Mouse (Mus musculus): ENCODE results near the gene Dync1i1.

The Dync1i1 gene

GRCm38 (mm10) chr6:5770283-5770682, 44.8 kb downstream of the Dync1i1 start:
- in situ Hi-C loops (cut with MseI, MboI): no loop called here

- in situ Hi-C loops (cut with MseI, MboI): no loop called here
These were observed 50.0 kb downstream of the Dync1i1 start for GRCm38 (mm10) chr6:5775461-5775860.

DNA sequence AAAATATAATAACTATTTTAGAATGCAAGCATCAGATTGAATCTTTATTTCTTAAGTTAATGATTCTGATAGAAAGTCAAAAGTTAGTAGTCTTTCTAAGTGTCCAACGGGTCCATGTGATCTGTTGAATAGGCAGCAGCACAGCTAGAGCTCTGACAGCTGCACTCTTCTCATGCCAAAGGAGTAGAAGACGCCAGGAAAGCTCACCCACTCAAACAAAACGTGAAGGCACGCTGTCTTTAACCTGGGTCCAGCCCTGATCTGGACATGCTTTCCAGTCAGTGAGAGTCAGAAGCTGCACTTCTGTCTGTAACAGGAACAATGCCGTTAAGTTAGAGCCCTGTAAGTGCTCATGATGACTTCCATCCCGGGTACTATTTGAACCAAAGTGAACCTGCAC, 56.3 kb downstream of the Dync1i1 start:
- in situ Hi-C loops (cut with MseI, MboI): no loop called here

DNA sequence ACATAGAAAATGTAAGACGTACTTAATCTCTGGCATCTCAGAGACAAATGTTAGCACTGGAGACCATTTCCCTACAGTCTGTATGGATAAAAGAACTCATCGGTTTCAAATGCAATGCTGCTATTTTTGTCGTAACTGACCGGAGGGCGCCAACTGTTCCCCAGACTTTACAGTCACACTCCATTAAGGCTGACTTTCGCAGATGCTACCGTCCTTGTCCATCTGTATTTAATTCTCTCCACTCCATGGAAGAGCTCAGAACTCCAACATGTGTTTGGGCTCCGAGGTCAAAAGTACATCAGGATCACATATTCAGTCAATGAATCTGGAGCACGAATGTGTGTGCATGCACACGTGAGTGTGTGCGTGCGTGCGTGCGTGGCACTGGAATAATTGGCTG, 58.4 kb downstream of the Dync1i1 start:
- in situ Hi-C loops (cut with MseI, MboI): no loop called here

DNA sequence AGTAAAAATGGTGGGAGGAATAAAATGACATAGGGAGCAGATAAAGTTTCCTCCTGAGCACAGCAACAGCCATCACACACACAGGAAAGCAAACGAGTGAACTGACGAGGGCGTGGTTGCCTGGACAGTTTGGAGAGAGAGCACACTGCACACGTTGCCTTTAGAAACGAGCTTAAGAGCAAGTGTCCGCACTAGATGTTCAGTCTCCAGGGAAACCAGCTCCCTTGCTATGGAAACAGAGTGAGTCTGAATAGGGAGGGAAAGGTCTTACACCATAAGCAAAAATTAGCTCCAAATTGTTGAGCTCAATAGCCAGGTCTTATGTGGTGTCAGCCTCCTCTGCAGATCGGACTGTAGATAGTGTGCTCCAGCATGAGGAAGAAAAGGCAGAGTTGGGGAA, 65.2 kb downstream of the Dync1i1 start:
- in situ Hi-C loops (cut with MseI, MboI): no loop called here

- in situ Hi-C loops (cut with MseI, MboI): no loop called here
These were observed 68.8 kb downstream of the Dync1i1 start for GRCm38 (mm10) chr6:5794106-5794753.

DNA sequence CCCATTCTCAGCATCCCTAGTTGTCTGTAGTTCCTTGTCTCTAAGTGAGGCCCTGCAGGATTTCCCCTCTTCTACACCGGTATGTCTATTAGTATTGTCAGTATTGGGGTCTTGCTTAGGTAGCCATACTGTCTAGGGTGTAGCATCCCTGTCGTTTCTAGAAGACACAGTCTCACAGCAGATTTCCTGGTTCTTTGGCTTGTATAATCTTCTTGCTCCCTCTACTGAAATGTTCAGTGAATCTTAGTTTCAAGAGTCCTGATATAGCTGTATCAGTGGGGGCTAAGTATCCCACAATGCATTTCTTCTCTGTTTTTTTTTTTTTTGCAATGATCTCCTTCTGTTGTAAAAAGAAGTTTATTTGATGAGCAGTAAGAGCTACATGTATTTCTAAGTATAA, 69.9 kb downstream of the Dync1i1 start:
- in situ Hi-C loops (cut with MseI, MboI): no loop called here

GRCm38 (mm10) chr6:5802124-5802839, 76.8 kb downstream of the Dync1i1 start:
- in situ Hi-C loops (cut with MseI, MboI): loop anchor here (5.0 kb wide), 1 partner anchor 160 kb away; no protein-coding TSS in a partner anchor

DNA sequence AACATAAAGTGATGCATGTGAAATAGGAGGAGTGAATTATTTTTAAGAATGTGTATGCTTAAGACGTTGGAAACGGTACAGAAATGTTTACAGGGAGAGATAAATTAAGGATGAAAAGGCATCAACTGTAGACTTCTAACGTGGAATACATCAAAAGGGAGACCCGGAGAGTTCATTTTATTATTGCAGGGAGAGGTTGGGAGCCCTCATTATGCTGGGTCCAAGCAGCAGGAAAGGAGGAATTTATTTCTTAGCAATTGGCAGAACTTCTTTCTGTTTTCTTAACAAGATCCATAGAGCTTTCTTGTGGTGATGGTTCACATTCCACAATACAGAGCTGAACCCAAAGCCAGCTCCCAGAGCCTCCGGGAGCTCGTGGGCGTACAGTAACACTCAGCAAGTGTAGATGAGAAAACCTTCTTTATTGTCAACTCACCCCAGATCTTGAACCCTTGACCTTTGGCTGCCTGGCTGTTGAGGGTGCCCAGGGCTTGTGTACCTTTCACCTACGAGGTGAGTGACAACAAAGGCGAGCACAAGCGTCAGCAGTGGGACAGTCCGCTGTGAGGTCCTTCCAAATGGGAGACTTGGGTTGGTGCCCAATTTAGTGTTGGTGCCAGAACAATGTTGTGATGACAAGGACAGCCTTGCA, 77.5 kb downstream of the Dync1i1 start:
- in situ Hi-C loops (cut with MseI, MboI): loop anchor here (5.0 kb wide), 1 partner anchor 161 kb away; no protein-coding TSS in a partner anchor

DNA sequence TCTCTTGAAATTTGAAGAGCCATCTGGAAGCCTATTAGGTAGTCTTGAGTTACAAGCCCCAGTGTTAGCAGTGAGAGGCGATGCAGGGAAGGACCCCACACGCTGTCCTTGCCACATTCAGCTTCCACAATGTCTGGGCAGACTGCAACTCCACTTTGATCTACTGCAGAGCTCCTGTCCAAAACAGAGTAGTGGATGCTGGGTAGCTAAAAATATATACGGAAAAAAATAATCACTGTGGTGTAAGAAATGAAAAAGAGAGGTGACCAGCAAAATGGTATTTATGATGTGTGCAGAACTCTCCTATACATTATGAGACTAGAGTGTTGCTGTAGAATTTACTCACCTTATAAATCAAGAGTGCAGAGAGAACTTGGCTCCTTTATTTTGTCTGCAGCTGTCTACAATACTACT, 82.6 kb downstream of the Dync1i1 start:
- in situ Hi-C loops (cut with MseI, MboI): no loop called here

DNA sequence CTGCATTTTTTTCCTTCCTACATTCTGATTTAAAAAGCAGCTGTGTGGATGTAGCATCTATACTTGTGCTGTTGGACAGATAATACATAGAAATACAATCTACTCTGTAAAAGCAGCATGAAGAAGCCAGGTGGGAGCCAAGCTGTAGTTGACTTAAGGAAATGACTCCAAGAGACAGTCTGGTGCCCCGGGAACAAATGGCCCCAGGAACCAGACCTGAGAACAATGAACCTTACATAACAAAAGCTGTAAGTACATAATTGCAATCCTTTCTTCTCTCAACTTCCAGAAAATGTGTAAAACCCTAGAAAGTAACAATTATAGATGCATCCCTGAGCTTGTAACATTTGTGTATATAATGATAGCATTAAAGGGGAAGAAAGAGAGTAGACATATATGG, 86.6 kb downstream of the Dync1i1 start:
- in situ Hi-C loops (cut with MseI, MboI): no loop called here

DNA sequence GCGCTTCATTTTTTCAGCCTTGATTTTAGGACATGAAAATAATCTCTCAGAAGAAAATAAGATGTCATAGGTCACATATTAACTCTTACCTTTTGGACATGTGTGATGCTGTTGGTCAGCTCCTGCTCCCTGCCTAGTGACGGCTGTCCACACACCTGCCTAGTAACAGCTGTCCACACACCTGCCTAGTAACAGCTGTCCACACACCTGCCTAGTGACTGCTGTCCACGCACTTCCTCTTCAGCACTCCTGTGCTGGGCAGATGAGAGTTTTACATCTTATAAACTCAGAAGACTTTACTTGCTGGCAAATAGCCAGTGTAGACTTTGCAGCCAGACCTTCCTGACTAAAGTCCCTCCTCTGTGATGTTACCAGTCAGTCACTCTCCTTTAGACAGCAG, 94.2 kb downstream of the Dync1i1 start:
- in situ Hi-C loops (cut with MseI, MboI): no loop called here

- in situ Hi-C loops (cut with MseI, MboI): no loop called here
These were observed 100.0 kb downstream of the Dync1i1 start for GRCm38 (mm10) chr6:5825461-5825860.

GRCm38 (mm10) chr6:5827064-5827463, 101.6 kb downstream of the Dync1i1 start:
- in situ Hi-C loops (cut with MseI, MboI): no loop called here

DNA sequence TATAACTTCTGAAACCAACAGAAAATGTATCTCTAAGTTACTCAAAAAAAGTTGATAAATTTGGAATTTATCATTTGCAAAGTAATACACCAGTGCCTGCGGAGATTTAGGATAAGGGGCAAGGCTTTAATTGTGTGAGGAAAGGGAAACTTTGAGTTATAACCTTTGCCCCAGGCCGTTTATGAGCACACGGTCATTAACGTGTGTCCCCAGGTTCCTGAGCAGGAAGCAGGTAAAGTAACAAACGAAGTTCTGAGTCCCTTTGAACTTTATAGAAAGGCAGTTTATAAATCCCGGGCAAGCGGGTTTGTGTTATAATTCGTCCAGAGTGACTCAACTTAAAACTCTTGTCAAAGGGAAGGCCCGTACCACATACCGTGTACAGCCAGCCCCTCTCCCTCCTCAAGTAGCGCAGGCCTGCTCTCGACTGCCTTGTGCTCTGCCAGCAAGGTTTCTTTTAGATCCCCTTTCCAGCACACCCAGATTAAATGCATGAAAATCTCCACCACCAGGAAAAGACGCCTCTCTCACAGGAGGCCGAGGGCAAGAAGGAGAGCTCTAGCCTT, 103.1 kb downstream of the Dync1i1 start:
- in situ Hi-C loops (cut with MseI, MboI): no loop called here

- in situ Hi-C loops (cut with MseI, MboI): no loop called here
These were observed 103.7 kb downstream of the Dync1i1 start for GRCm38 (mm10) chr6:5829148-5829547.

DNA sequence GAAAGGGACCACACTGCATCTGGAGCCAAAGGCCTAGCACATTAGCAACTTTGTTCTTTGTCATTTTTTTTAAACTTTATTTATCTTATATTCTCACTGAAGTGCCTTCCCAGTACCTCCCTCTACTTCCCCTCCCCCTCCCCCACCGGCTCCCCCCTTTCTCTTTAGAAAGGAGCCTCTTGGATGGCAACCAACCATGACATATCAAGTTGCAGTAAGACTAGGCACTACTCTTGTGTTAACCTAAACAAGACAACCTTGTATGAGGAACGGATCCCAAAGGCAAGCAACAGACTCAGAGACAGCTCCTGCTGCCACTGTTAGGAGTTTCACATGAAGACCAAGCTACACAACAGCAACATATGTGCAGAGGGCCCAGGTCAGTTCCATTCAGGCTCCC, 105.3 kb downstream of the Dync1i1 start:
- in situ Hi-C loops (cut with MseI, MboI): no loop called here

GRCm38 (mm10) chr6:5831233-5831632, 105.8 kb downstream of the Dync1i1 start:
- in situ Hi-C loops (cut with MseI, MboI): no loop called here

DNA sequence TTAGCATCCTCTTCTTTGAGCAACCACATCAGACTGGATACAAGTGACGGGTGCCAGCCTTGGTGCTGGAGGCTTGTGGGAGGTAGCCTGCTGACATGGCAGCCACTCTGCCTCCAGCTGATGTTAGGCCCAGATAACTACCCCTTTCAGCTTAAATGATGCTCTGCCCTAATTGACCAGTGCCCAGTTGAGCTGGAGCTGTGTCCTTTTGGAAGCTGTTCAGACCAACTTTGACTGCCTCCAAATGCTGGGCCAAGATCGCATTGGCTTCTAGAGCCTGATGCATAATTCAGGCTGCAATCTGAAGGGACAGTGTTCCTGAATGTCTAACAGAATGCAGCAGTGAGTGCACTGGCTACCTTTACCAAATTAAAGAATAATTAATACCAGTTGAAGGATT, 107.4 kb downstream of the Dync1i1 start:
- in situ Hi-C loops (cut with MseI, MboI): no loop called here

DNA sequence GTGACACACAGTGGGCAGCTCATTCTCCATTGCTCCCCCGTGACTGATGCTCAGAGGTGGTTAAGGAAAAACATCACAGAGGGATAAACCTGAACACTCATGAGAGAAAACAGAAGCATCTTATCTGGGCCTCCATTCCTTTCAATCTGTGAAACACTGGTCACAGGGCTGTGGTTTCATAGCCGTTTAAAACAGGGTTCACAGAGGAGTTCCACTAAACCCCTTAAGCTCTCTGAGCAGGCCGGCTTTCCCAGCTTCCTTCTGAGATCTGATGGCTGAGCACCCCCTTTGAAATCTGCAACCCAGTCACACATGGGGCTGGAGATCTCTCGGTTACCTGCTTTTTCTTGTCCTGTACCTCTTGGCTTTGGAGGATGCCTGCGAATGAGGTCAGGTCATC, 117.0 kb downstream of the Dync1i1 start:
- in situ Hi-C loops (cut with MseI, MboI): no loop called here

DNA sequence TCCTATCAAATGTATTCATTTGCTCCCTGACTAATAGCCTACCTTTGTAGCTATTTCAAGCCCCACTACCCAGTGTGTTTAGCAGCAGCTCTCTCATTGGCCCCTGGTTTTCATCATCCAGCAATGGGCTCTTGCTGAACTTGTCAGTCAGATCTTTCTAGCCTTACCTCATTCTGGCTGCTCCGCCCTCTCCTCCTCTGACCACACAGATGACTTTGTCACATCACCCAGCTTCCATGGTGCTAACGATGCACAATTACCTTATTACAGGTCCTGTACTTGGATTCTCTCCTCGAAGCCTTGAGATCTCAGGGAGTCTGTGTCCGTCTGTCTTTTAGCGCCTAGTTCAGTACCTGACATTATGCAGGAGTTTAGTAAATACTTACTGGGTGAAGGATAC, 120.7 kb downstream of the Dync1i1 start:
- in situ Hi-C loops (cut with MseI, MboI): no loop called here

- in situ Hi-C loops (cut with MseI, MboI): loop anchor here (25.0 kb wide), 1 partner anchor 1033 kb away; the partner anchor contains the start of gene Dlx5 (in 2 of the 2)
These were observed 128.8 kb downstream of the Dync1i1 start for GRCm38 (mm10) chr6:5854048-5854836.
